Mouse (Mus musculus): ENCODE measurements around the gene Prr19.
"Not testable (repeated sequence)": the region's sequence is repeated elsewhere in the genome, so short reads cannot be mapped to it uniquely, and the experiment has no call there.

Prr19 gene

DNA sequence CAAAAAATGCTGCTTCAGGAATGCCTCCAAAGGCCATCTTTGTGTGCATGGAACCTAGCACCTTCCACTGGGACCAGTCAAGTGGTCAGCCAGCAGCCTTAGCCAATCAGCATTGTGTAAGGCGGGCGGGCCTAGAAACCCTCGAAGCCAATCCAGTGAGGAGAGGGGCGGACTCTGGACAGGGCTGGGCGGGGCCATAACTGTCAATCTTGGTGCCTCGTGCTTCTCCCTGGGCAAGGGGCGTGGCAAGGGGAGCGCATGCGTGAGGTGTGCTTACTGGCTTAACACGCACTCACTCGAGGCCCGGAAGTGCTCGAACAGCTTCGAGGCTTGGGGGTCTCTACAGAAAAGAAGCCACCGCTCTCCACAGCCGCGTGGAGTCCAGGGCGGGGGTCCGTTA, at the start of gene Prr19:
Gene Prr19 (plus strand): TSS at position 349 of the 400 bp plus-strand sequence.
- peak in 1 of 2 experiments; percentile 55 for DNase-seq

DNA sequence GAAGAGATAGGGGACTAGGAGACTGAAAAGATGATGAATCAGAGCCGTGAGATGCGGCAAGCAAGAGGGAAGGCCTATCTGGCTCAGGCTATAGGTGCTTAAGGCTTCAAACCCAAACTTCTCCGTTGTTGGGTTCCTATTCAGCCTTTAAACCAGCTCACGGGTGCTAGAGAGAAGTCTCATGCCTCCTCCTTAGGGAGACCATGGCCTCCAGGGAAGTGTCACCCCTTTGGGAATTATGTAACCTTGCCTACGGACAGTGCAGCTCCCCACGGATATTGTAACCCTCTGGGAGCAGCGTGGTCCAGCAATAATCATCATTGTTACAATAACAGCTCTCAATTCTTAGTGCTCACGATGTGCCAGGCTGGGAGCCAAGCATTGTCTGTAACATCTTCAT, 49.4 kb upstream of the Prr19 start:
- no peak for DNase-seq

DNA sequence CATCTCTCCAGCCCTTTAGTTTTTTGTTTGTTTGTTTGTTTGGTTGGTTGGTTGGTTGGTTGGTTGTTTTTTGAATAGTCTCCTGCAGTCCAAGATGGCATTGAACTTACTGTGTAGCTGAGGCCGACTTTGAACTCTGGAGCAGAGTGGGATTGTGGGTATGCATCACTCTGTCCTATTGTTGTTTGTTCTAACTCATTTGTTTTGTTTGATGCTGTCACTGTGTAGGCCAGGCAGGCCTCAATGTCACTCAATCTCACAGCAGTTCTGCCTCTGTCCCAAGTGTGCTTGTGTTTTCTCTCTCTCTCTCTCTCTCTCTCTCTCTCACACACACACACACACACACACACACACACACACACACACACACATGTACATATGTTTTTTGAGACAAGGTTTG, 39.3 kb upstream of the Prr19 start:
- no peak for DNase-seq

DNA sequence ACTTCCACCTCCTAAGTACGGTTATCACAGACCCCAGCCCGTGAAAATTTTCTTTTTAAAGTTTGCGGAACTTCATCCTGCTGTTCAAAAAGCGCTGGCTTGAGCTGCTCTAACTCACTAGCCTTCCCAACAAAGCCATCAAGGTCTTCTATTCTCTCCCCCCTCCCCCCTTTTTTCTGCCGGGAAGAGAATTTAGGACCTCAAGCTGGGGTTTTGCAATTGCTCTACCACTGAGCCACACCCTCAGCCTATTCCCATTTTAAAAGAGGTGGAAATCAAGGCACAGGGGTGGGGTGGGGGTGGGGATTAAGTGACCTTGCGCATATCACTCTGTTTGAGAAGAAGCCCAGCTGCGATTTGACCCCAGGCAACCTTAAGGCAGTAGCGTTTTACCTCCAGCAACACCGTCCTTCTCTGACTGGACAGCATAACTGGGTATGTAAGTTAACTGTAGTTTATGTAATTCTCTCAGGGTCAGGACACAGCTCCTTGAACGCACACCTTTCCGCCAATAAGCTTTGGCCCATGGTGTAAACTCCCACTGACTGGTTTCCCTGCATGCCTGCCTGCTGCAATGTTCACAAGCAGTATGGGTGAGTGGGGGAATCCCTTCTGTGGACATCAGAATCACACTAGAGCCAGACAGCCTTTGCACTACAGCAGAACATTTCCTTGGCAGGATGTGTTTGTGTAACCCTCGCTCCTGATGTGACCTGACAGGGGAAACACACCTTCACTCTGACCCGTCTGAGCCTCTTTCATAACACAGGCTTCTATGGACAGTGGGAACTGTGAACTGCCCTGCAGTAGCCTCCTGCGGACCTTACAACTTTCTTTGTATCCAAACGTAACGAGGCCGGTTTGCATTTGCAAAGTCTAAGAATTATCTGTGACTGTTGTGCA, 37.0 kb upstream of the Prr19 start:
- DNase-seq = no peak

DNA sequence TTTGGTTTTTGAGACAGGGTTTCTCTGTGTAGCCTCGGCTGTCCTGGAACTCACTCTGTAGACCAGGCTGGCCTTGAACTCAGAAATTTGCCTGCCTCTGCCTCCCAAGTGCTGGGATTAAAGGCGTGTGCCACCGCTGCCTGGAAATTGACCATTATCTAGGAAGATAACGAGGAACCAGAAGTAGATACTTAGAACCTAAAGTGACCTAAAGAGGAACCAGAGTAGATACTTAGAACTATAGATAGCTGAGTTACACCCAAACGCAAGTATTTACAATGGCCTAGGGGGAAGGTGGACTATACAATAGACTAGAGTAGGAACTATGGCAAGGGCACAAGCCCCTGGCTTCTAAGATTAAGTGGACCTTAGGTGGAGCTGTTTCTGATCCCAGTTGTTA, 35.5 kb upstream of the Prr19 start:
- DNase-seq = not testable (repeated sequence)

DNA sequence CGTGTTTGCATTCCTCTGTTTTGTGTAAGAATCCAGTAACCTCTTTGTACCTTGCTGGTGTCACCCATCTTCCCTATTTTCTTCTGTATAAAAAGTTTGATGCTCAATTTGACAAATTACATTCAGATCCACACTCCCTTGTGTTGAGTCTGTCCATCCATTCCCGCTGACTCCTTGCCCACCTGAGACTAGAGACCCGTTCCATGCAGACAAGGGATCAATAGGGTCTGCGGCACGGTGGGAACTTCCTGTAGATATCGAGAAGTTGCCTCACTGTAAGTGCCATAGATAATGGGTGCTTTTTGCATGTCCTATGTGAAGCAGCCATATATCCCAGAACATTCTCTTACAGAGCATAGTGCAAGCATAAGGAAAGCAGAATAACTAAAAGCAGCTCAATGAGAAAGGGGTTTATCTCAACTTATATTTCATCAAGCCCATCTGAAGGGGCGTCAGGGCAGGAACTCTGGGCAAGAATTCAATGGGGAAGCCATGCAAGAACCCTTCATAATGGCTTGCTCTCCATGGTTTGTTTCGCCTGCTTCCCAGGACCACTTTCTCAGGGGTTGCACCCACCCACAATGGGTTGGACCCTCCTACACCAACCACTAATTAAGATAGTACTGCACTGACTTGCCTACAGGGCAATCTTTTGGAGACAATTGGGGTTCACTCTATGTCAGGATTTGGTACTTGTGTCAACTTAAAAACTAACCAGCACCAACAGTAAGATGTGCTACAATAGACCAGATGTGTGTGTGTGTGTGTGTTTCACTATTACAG, 34.8 kb upstream of the Prr19 start:
- DNase-seq = no peak

DNA sequence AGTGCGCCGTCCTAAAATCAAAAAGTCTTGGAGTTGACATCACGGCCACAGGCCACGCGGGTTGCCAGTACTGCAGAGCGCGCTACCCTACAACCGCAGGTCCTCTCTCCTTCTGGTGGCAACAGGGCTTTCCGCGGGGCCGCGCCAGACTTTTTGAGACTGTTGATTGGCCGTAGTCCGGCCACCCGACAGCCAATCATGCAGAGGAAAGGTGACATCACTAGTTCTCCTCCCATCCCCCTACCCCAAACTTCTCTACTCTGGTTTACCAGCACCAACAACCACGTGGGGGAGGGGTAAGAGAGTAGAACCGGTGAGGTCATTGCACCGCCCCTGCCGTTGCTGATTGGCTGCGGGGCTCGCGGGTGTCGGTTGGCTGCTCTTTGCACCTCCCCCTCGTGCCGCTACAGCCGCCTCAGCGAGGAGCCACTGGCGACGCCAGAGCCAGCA, 33.9 kb upstream of the Prr19 start, which contains the start of gene Cic:
Gene Cic (plus strand): TSS at position 404 of the 450 bp plus-strand sequence.
- DNase-seq = peak; percentile 98 to 99

DNA sequence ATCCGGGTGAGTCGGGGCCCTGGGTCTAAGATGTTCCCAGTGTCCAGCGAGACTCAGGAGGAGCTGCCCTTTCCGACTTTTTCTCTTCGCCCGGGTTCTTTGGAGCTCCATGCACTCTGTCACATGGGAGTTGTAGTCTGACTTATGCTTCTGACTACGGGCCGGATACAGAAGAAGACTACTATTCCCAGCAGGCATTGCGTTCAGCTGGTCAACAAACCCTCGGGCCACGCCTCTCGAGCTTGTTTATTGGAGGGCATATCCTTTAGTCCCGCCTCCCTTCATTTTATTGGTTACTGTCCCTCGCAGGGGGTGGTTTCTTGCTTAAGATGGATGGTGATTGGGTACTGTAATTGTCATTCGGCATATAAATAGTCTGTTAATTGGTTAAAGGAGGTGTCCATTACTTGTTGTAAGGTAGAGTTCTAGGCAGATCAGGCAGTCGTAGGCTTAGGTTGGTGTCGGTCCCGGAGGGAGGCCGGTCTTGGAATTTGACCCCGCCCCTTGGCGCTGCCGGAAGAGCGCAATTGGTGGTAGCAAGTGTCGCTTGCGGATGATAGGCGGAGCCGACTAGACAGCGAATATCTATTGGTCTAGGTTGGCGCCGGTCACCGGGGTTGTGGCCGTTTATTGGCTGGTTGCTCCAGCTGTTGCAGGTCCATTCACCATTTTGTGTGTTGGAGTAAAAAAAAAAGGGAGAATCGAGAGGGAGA, 33.3 kb upstream of the Prr19 start:
- DNase-seq = peak; percentile 99 to 100

- no peak for DNase-seq
Measured at GRCm38 (mm10) chr7:25268588-25268987, 32.6 kb upstream of the Prr19 start.

DNA sequence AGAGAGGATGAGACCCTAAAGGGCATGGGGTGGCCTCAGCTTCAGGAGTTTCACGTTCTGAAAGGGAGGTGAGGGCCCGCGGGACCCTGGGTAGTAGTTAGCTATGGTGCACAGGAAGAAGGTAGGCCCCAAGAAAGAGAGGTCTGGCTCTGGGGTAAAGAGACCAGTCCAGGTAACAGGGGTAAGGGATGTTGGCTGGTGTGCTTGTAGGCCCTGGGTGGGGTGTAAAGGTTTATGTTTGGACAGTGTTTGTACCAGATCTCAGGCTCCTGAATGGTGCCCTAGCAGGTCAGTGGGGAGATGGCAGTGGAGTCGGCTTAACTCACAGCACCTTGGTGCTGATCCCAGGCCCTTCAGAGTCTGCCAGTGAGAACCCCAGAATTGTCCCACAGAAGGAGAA, 32.2 kb upstream of the Prr19 start:
- DNase-seq = peak in 1 of 2 experiments; percentile 14

DNA sequence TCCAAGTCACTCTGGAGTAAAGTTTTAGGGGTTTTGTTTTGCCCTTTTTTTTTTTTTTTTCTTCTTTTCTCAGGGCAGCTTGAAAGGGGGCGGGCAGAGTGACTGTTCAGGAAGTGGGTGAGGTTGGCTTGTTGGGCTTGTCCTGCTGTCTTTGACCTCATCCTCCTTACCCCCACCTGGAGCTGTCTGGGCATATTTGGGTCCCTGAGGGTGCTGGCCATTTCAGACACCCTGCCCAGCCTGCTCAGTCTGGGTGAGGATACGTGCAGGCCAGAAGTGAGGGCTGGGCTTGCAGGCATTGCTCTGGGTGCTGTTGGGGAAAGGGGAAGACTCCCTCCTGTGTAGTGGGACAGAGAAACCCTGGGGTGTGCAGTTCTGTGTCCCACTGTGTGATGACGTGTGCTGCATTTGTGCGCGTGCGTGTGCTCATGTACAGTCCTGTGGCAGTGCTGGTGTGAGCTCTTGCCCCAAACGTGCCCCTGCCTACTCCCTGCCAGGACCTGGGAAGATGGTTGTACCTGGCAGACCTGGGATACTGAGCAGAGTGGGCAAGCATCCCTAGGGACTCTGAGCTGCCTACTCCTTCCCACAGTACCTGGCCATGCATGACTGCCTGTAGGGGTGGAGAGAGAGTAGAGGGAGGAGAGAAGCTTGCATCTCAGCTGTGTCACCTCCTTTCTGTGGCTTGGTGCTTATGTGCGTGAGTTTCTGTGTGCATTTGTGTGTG, 31.5 kb upstream of the Prr19 start:
- peak in 1 of 2 experiments; percentile 24 for DNase-seq

DNA sequence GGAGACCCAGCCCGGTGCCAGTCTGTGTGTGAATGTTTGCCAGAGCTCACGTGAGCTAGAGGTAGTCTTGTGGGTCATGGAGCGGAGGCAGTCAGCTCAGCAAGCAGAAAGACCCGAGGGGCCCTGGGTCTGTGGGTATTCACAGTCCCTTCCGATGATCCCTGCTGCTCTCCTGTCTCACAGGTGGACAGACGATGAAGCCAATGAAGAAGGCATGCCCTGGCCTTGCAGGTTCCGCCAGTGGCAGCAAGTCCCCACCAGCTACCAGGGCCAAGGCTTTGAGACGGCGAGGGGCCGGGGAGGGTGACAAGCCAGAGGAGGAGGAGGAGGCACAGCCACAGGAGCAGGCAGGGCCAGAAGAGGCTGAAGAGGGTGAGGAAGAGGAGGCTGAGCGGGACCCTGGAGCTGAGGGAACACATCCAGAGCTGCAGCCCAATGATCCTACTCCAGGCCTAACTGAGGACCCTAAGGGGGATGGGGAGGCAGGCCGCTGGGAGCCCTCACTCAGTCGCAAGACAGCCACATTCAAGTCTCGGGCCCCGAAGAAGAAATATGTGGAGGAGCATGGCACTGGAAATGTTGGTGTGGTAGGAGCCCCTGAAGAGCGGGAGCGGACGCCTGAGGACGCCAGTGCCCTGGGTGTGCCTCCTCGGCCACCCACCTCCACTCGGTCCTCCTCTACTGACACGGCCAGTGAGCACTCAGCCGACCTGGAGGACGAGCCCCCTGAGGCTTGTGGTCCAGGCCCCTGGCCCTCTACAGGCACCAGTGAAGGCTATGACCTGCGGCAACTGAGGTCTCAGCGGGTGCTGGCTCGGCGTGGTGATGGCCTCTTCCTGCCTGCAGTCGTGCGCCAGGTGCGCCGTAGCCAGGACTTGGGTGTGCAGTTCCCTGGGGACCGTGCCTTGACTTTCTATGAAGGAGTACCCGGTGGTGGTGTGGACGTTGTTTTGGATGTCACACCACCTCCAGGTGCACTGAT, 30.3 kb upstream of the Prr19 start:
- peak in 1 of 2 experiments; percentile 37 for DNase-seq

- DNase-seq = peak in 1 of 2 experiments; percentile 27
Measured at GRCm38 (mm10) chr7:25271651-25272444, 29.4 kb upstream of the Prr19 start.

GRCm38 (mm10) chr7:25272445-25273258, 28.6 kb upstream of the Prr19 start:
- no peak for DNase-seq

- DNase-seq = peak in 1 of 2 experiments; percentile 28
Measured at GRCm38 (mm10) chr7:25273259-25274241, 27.7 kb upstream of the Prr19 start.

- DNase-seq = no peak
Measured at GRCm38 (mm10) chr7:25274571-25274970, 26.6 kb upstream of the Prr19 start.

- no peak for DNase-seq
Measured at GRCm38 (mm10) chr7:25274996-25275395, 26.2 kb upstream of the Prr19 start.
